Mouse (Mus musculus): ENCODE results near the gene Mpp6. TPM values are rescaled to one million over a fixed set of nuclear protein-coding genes. Genes with fewer than 3 reads are reported as not detected.

Gene Mpp6
- polyA plus RNA-seq, 1 experiment from 2014 or later = 76.8 TPM

- Histone ChIP-seq H3K36me3 (no peaks in the 10 kb centered on the region), H3K4me3 (peak overlapping the region; percentile 86), H3K9ac (replicated peaks) (peak overlapping the region; percentile 88), H3K27ac (replicated peaks) (no peak overlapping the region), H3K27me3 (no peaks in the 10 kb centered on the region), H3K4me2 (replicated peaks) (peak overlapping the region; percentile 94), H3K9me3 (no peaks in the 10 kb centered on the region), H3K4me1 (peaks cover 26% of the 10 kb centered on the region)
- 4% methylated on average over 6 of the region's 6 CpGs for WGBS
- ATAC-seq (replicated peaks) = no peak
Measured at GRCm38 (mm10) chr6:50111111-50111655, 1.1 kb downstream of the Mpp6 start.

- Histone ChIP-seq H3K36me3 (no peaks in the 10 kb centered on the region), H3K4me2 (replicated peaks) (peak overlapping the region; percentile 30), H3K9me3 (no peaks in the 10 kb centered on the region), H3K9ac (replicated peaks) (0 out of 2 replicates have a peak overlapping the region, but pooled peaks have one; percentile 19), H3K4me3 (peak overlapping the region; percentile 21; the same call in 1 of the 2 replicates), H3K27ac (replicated peaks) (peak overlapping the region; percentile 44; the same call in 1 of the 2 replicates), H3K27me3 (no peaks in the 10 kb centered on the region), H3K4me1 (peaks cover 26% of the 10 kb centered on the region)
- ATAC-seq (replicated peaks) = peak; percentile 73
- WGBS = under 1% methylated on average over 8 of the region's 8 CpGs
Measured at GRCm38 (mm10) chr6:50112775-50113174, 2.7 kb downstream of the Mpp6 start.

DNA sequence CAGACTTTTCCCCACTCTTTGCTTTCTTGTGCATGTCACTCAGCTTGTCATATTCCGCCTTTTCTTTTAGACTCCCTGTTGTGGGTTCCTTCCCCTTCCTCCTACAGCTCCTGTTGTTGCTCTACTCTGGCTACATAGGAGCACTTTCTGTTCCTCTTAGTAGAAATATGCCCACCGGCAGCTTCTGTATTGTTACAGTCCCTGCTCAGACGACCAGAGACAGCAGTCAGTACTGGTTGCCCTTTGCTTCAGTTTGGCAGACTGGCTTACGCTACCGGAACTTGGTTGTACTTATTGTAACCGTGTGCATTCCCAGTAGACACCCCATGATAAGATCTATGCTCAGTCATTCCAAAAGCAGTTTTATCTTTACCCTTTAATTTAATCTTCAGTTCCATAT is 4.2 kb downstream of the Mpp6 start:
- Histone ChIP-seq H3K4me2 (replicated peaks) (no peak overlapping the region), H3K36me3 (no peaks in the 10 kb centered on the region), H3K4me3 (no peak overlapping the region), H3K4me1 (peaks cover 21% of the 10 kb centered on the region), H3K27me3 (no peaks in the 10 kb centered on the region), H3K9ac (replicated peaks) (no peak overlapping the region), H3K27ac (replicated peaks) (no peak overlapping the region), H3K9me3 (no peaks in the 10 kb centered on the region)
- 86% methylated on average over 6 of the region's 6 CpGs for WGBS
- ATAC-seq (replicated peaks) = no peak

DNA sequence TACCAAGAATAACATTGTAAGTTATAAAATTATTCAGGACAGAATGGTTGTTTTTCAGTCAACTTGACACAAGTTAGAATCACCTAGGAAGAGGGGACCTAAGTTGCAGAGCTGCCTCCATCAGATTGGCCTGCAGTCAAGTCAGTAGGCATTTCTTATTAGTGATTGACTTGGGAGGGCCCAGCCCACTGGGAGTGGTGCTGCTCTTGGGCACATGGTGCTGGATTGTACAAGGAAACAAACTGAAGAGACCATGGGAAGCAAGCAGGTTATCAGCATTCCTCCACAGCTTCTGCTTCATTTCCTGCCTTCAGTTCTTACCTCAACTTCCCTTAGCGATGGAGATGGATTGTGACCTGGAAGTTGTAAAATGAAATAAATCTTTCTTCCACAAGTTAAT is 10.9 kb downstream of the Mpp6 start:
- WGBS = 100% methylated on average over 1 of the region's 1 CpGs
- H3K9me3 ChIP-seq = no peaks in the 10 kb centered on the region
- no peaks in the 10 kb centered on the region for H3K4me1 ChIP-seq
- H3K27ac ChIP-seq (replicated peaks) = no peak overlapping the region
- ATAC-seq (replicated peaks) = no peak
- no peaks in the 10 kb centered on the region for H3K27me3 ChIP-seq
- H3K9ac ChIP-seq (replicated peaks) = no peak overlapping the region
- no peak overlapping the region for H3K4me2 ChIP-seq (replicated peaks)
- no peak overlapping the region for H3K4me3 ChIP-seq
- no peaks in the 10 kb centered on the region for H3K36me3 ChIP-seq

DNA sequence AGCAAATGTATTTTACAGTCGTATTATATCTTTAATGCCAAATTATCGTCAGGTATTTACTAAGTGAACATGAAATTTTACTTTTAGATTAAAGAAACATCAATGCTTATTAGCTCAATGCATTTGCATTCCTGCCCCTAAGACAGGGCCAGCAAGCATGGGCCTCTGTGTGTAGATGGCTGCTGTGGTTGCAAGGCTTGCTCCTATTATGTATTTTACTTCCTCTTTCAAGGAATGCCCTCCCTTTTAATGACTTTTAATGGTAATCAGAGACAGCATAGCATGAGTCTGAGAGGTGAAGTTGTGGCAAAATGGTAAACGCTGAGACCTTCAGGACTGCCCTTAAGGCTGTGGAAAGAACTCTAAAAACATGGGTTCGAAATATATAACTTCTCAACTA is 12.8 kb downstream of the Mpp6 start:
- H3K27ac ChIP-seq (replicated peaks) = no peak overlapping the region
- no peak overlapping the region for H3K4me3 ChIP-seq
- no peak for ATAC-seq (replicated peaks)
- WGBS = 96% methylated on average over 4 of the region's 4 CpGs
- H3K9me3 ChIP-seq = no peaks in the 10 kb centered on the region
- no peaks in the 10 kb centered on the region for H3K27me3 ChIP-seq
- no peaks in the 10 kb centered on the region for H3K36me3 ChIP-seq
- H3K4me2 ChIP-seq (replicated peaks) = no peak overlapping the region
- no peaks in the 10 kb centered on the region for H3K4me1 ChIP-seq
- no peak overlapping the region for H3K9ac ChIP-seq (replicated peaks)

GRCm38 (mm10) chr6:50124197-50124596 is 14.2 kb downstream of the Mpp6 start:
- Histone ChIP-seq H3K9ac (replicated peaks) (no peak overlapping the region), H3K4me2 (replicated peaks) (no peak overlapping the region), H3K27ac (replicated peaks) (no peak overlapping the region), H3K4me3 (no peak overlapping the region), H3K4me1 (no peaks in the 10 kb centered on the region), H3K36me3 (no peaks in the 10 kb centered on the region), H3K9me3 (no peaks in the 10 kb centered on the region), H3K27me3 (no peaks in the 10 kb centered on the region)
- no peak for ATAC-seq (replicated peaks)
- 91% methylated on average over 2 of the region's 2 CpGs for WGBS

DNA sequence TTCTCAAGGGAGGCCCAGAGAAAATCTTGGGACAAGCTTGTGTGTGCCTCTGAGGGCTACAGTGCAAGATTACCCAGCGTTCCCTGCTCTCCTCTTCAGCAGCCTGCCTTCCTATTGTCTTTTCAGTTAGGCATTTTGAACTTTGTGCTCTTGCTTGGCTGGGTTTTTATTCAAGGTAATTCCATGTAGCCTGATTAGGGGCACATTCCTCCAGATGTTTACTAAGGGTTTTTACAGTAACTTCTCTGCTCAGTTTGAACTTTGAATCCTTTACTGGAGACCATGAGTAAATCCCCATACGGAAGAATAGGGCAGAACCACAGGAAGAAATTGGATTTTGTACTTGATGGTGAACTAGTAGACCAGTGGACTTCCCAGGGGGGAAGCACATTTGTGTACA is 16.3 kb downstream of the Mpp6 start:
- H3K27ac ChIP-seq (replicated peaks) = no peak overlapping the region
- no peaks in the 10 kb centered on the region for H3K36me3 ChIP-seq
- WGBS = 88% methylated on average over 2 of the region's 2 CpGs
- H3K4me2 ChIP-seq (replicated peaks) = no peak overlapping the region
- H3K4me3 ChIP-seq = no peak overlapping the region
- no peaks in the 10 kb centered on the region for H3K9me3 ChIP-seq
- H3K9ac ChIP-seq (replicated peaks) = no peak overlapping the region
- no peaks in the 10 kb centered on the region for H3K4me1 ChIP-seq
- no peaks in the 10 kb centered on the region for H3K27me3 ChIP-seq
- no peak for ATAC-seq (replicated peaks)

- H3K9me3 ChIP-seq = no peaks in the 10 kb centered on the region
- WGBS = 97% methylated on average over 6 of the region's 6 CpGs
- H3K4me1 ChIP-seq = no peaks in the 10 kb centered on the region
- ATAC-seq (replicated peaks) = no peak
- no peaks in the 10 kb centered on the region for H3K27me3 ChIP-seq
- H3K36me3 ChIP-seq = no peaks in the 10 kb centered on the region
- no peak overlapping the region for H3K4me2 ChIP-seq (replicated peaks)
- no peak overlapping the region for H3K9ac ChIP-seq (replicated peaks)
- no peak overlapping the region for H3K4me3 ChIP-seq
- no peak overlapping the region for H3K27ac ChIP-seq (replicated peaks)
Measured at GRCm38 (mm10) chr6:50127536-50127935, 17.5 kb downstream of the Mpp6 start.

GRCm38 (mm10) chr6:50137651-50138050 is 27.6 kb downstream of the Mpp6 start:
- no peaks in the 10 kb centered on the region for H3K4me1 ChIP-seq
- no peak overlapping the region for H3K4me2 ChIP-seq (replicated peaks)
- H3K4me3 ChIP-seq = no peak overlapping the region
- H3K27ac ChIP-seq (replicated peaks) = no peak overlapping the region
- H3K36me3 ChIP-seq = no peaks in the 10 kb centered on the region
- ATAC-seq (replicated peaks) = no peak
- no peak overlapping the region for H3K9ac ChIP-seq (replicated peaks)
- WGBS = 95% methylated on average over 3 of the region's 3 CpGs
- H3K9me3 ChIP-seq = no peaks in the 10 kb centered on the region
- H3K27me3 ChIP-seq = no peaks in the 10 kb centered on the region

DNA sequence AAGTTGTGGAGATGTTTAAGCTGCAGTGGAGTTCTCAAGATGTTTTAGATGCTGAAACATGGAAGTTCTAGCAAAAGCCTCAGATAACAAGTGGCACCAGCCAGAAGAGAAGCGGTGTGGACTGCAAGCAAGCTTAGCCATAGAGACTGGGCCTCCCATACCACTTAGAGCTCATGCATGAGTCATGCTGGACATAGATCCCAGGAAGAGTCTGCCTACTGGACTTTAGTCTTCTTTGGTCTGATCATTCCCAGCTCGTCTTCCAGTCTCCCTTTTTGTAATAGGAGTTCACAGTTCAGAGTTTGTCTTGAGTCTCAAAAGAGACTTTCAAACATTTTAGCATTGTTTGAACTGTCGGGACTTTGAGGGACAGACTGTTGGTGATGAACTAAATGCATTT is 29.5 kb downstream of the Mpp6 start:
- H3K9ac ChIP-seq (replicated peaks) = no peak overlapping the region
- no peaks in the 10 kb centered on the region for H3K4me1 ChIP-seq
- H3K9me3 ChIP-seq = no peaks in the 10 kb centered on the region
- 90% methylated on average over 3 of the region's 3 CpGs for WGBS
- H3K27me3 ChIP-seq = no peaks in the 10 kb centered on the region
- H3K4me3 ChIP-seq = no peak overlapping the region
- no peak for ATAC-seq (replicated peaks)
- H3K27ac ChIP-seq (replicated peaks) = no peak overlapping the region
- no peak overlapping the region for H3K4me2 ChIP-seq (replicated peaks)
- H3K36me3 ChIP-seq = no peaks in the 10 kb centered on the region

GRCm38 (mm10) chr6:50146158-50146557 is 36.1 kb downstream of the Mpp6 start:
- Histone ChIP-seq H3K4me2 (replicated peaks) (no peak overlapping the region), H3K4me3 (no peak overlapping the region), H3K9ac (replicated peaks) (no peak overlapping the region), H3K27ac (replicated peaks) (no peak overlapping the region), H3K36me3 (peaks cover 9% of the 10 kb centered on the region), H3K9me3 (no peaks in the 10 kb centered on the region), H3K4me1 (no peaks in the 10 kb centered on the region), H3K27me3 (no peaks in the 10 kb centered on the region)
- ATAC-seq (replicated peaks) = no peak

GRCm38 (mm10) chr6:50149378-50149777 is 39.3 kb downstream of the Mpp6 start:
- Histone ChIP-seq H3K4me1 (no peaks in the 10 kb centered on the region), H3K9me3 (no peaks in the 10 kb centered on the region), H3K27ac (replicated peaks) (no peak overlapping the region), H3K9ac (replicated peaks) (no peak overlapping the region), H3K36me3 (peaks cover 9% of the 10 kb centered on the region), H3K4me3 (no peak overlapping the region), H3K27me3 (no peaks in the 10 kb centered on the region), H3K4me2 (replicated peaks) (no peak overlapping the region)
- ATAC-seq (replicated peaks) = no peak
- WGBS = 93% methylated on average over 4 of the region's 4 CpGs

DNA sequence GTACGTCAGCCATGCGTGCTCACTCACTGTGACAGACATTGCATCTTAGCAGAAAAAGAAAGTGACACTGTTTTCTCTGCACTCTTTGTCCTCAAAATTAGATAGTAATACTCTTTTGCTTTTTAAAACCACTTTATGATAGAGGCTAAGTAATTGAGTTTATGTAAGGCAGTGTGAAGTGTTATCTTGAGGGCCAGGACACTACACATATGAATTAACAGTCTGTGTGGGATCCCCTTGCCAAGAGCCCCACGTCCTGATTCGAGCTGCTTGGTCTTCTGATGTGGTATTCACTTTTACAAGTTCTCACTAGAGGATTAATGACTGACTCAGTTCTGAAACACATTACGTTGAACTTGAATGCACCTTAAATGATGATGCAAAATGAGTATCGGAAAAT is 49.8 kb downstream of the Mpp6 start:
- ATAC-seq (replicated peaks) = no peak
- 82% methylated on average over 6 of the region's 6 CpGs for WGBS
- H3K27ac ChIP-seq (replicated peaks) = no peak overlapping the region
- no peaks in the 10 kb centered on the region for H3K9me3 ChIP-seq
- H3K4me2 ChIP-seq (replicated peaks) = no peak overlapping the region
- no peak overlapping the region for H3K4me3 ChIP-seq
- H3K27me3 ChIP-seq = no peaks in the 10 kb centered on the region
- H3K36me3 ChIP-seq = no peaks in the 10 kb centered on the region; the same call in 1 of the 2 replicates
- no peak overlapping the region for H3K9ac ChIP-seq (replicated peaks)
- no peaks in the 10 kb centered on the region for H3K4me1 ChIP-seq
